Mouse (Mus musculus) heart, adult 2 months (tissue): Measurements from ENCODE around the gene Cbx8.

Experiments used
- CTCF ChIP-seq: fragments of 200-600 bp; IDR thresholded peaks from 2 replicates; pipeline ENCODE4 v1.8.1; 2022; ENCODE audit warnings: antibody characterized with exemption, mild to moderate bottlenecking, moderate library complexity
- EP300 ChIP-seq: fragments of 200-500 bp; IDR thresholded peaks from 2 replicates; pipeline ENCODE4 v1.6.1; 2011; ENCODE audit warnings: low read depth, low read length, control low read depth; ENCODE audit not compliant: insufficient read depth
- POLR2A ChIP-seq: fragments of 200-500 bp; IDR thresholded peaks from 2 replicates; pipeline ENCODE4 v1.6.1; 2011; ENCODE audit warnings: mild to moderate bottlenecking, low read depth, low read length, control low read depth; ENCODE audit not compliant: insufficient read depth

- TF ChIP-seq CTCF (peak; percentile 68), POLR2A (no peak), EP300 (no peak)
Observed at GRCm38 (mm10) chr11:119088391-119089234, 47.8 kb upstream of the Cbx8 start.
